Mouse (Mus musculus): ENCODE data around the gene Apoc1. TPM values are rescaled to one million over a fixed set of nuclear protein-coding genes. Genes with fewer than 3 reads are reported as not detected.

Apoc1 gene
- total and polyA plus RNA-seq, 3 experiments: not detected

DNA sequence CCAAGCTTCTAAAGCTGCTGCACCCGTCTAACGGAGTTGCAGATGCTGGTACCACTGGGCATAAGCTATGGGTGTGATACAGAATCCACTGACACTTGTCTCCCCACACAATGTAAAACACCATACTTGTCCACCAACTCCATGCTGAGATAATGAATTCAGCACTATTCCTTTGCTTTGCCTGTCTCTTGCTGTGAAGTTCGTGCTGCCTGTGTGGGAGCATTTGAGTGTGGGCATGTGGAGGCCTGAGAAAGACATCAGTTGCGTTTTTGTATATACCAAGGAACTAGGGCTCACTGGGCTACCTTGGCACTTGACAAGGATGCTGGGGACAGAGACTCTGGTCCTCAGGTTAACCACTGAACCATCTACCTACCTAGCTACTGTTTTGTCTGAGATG lies 51.2 kb downstream of the Apoc1 start:
- in situ Hi-C loops (cut with MboI; ENCODE audit: low pct_ligation_motif_present, low pct_unique_long_range_greater_than_20kb, low sequenced_read_pairs) (no loop called here), dilution Hi-C loops (cut with MboI; ENCODE audit: extremely low pct_ligation_motif_present, extremely low pct_unique_long_range_greater_than_20kb, low sequenced_read_pairs) (no loop called here)
- Histone ChIP-seq H3K9ac (ENCODE audit: insufficient read depth, low read depth) (no peak overlapping the region), H3K4me2 (ENCODE audit: insufficient read depth, low read depth, poor library complexity, severe bottlenecking) (no peak overlapping the region), H3K79me2 (replicated peaks; ENCODE audit: control insufficient read depth, extremely low read depth, insufficient read depth, poor library complexity, severe bottlenecking) (no peaks in the 10 kb centered on the region), H3K4me3 (replicated peaks in 1 of 3; ENCODE audit: low read depth in 2 of 3, low read length in 2 of 3, poor library complexity in 1 of 3) (no peak overlapping the region), H3K27me3 (replicated peaks) (no peaks in the 10 kb centered on the region), H3K27ac (ENCODE audit: insufficient read depth, low read depth) (no peak overlapping the region), H3K4me1 (ENCODE audit: control insufficient read depth in 1 of 2, insufficient read depth in 2 of 2) (peaks cover 0 to 17% of the 10 kb centered on the region in 2 experiments; a peak in 2 of 4 replicates), H3K9me3 (replicated peaks; ENCODE audit: low read length) (no peaks in the 10 kb centered on the region), H3K36me3 (replicated peaks in 1 of 2; ENCODE audit: control insufficient read depth in 1 of 2, insufficient read depth in 1 of 2, low read length in 1 of 2) (peaks cover 83 to 88% of the 10 kb centered on the region in 2 experiments)
- no peak for DNase-seq (ENCODE audit: extremely low read depth)
- no peak for TF ChIP-seq PAX5 (IDR thresholded peaks at IDR 0.05; ENCODE audit: low read length)
- no peak for TF ChIP-seq CTCF (conservative IDR thresholded peaks at IDR 0.05 in 1 of 2, IDR thresholded peaks at IDR 0.05 in 1 of 2; ENCODE audit: low read depth in 2 of 2, low read length in 2 of 2)
- TF ChIP-seq EP300 (IDR thresholded peaks at IDR 0.05; ENCODE audit: low read length): no peak
- TF ChIP-seq USF1 (IDR thresholded peaks at IDR 0.05; ENCODE audit: low read depth, low read length): no peak
- TF ChIP-seq IRF4 (IDR thresholded peaks at IDR 0.05; ENCODE audit: low read depth, low read length): no peak
- no peak for TF ChIP-seq KAT2A (IDR thresholded peaks at IDR 0.05; ENCODE audit: insufficient replicate concordance, low read length)
- TF ChIP-seq ZMIZ1 (IDR thresholded peaks at IDR 0.05; ENCODE audit: low read depth, low read length): no peak
- TF ChIP-seq USF2 (conservative IDR thresholded peaks at IDR 0.05; ENCODE audit: low read depth, low read length): no peak
- TF ChIP-seq UBTF (IDR thresholded peaks at IDR 0.05; ENCODE audit: low read depth, low read length): no peak
- no peak for TF ChIP-seq MAFK (IDR thresholded peaks at IDR 0.05; ENCODE audit: insufficient replicate concordance, low read length)
- no peak for TF ChIP-seq ZNF384 (IDR thresholded peaks at IDR 0.05; ENCODE audit: low read depth, low read length)
- no peak for TF ChIP-seq HCFC1 (IDR thresholded peaks at IDR 0.05; ENCODE audit: low read depth, low read length)

Other genes starting within 250 kb of the Apoc1 start
Only the 20 nearest of the 24 such genes appear.
- 5.1 and 6.7 TPM in 2 replicates for gene Bloc1s3, start 184.3 kb downstream of the Apoc1 start, total RNA-seq (2012; rRNA removed)
- 6.9 and 8.0 TPM in 2 replicates for gene Bloc1s3, start 184.3 kb downstream of the Apoc1 start, total RNA-seq (2014; rRNA removed)
- 3.8 and 4.9 TPM in 2 replicates for gene Bloc1s3, start 184.3 kb downstream of the Apoc1 start, polyA plus RNA-seq (2012; ENCODE audit: insufficient read length, low read depth)
- gene Trappc6a, start 184.3 kb downstream of the Apoc1 start, total RNA-seq (2012; rRNA removed): 114 and 201 TPM in 2 replicates
- 72.2 and 77.8 TPM in 2 replicates for gene Trappc6a, start 184.3 kb downstream of the Apoc1 start, total RNA-seq (2014; rRNA removed)
- 37.2 and 41.1 TPM in 2 replicates for gene Trappc6a, start 184.3 kb downstream of the Apoc1 start, polyA plus RNA-seq (2012; ENCODE audit: insufficient read length, low read depth)
- gene Nkpd1, start 174.8 kb downstream of the Apoc1 start, total RNA-seq (2012; rRNA removed): 0.92 and 1.9 TPM in 2 replicates
- gene Nkpd1, start 174.8 kb downstream of the Apoc1 start, total RNA-seq (2014; rRNA removed): 0.59 and 1.1 TPM in 2 replicates
- gene Nkpd1, start 174.8 kb downstream of the Apoc1 start, polyA plus RNA-seq (2012; ENCODE audit: insufficient read length, low read depth): 2.1 and 2.3 TPM in 2 replicates
- gene Ppp1r37, start 129.6 kb downstream of the Apoc1 start, total RNA-seq (2012; rRNA removed): 13.8 and 14.2 TPM in 2 replicates
- 7.3 and 7.7 TPM in 2 replicates for gene Ppp1r37, start 129.6 kb downstream of the Apoc1 start, total RNA-seq (2014; rRNA removed)
- gene Ppp1r37, start 129.6 kb downstream of the Apoc1 start, polyA plus RNA-seq (2012; ENCODE audit: insufficient read length, low read depth): 15.7 and 16.5 TPM in 2 replicates
- gene Zfp296, start 115.4 kb downstream of the Apoc1 start, total RNA-seq (2012; rRNA removed): 26.5 and 30.0 TPM in 2 replicates
- 8.6 and 10.7 TPM in 2 replicates for gene Zfp296, start 115.4 kb downstream of the Apoc1 start, total RNA-seq (2014; rRNA removed)
- gene Zfp296, start 115.4 kb downstream of the Apoc1 start, polyA plus RNA-seq (2012; ENCODE audit: insufficient read length, low read depth): 37.6 and 44.0 TPM in 2 replicates
- gene Gemin7, start 115.1 kb downstream of the Apoc1 start, total RNA-seq (2012; rRNA removed): 52.5 and 63.2 TPM in 2 replicates
- gene Gemin7, start 115.1 kb downstream of the Apoc1 start, total RNA-seq (2014; rRNA removed): 89.6 and 101 TPM in 2 replicates
- 59.3 and 64.4 TPM in 2 replicates for gene Gemin7, start 115.1 kb downstream of the Apoc1 start, polyA plus RNA-seq (2012; ENCODE audit: insufficient read length, low read depth)
- gene Clasrp, start 88.2 kb downstream of the Apoc1 start, total RNA-seq (2012; rRNA removed): 43.4 and 45.4 TPM in 2 replicates
- gene Clasrp, start 88.2 kb downstream of the Apoc1 start, total RNA-seq (2014; rRNA removed): 14.5 and 17.5 TPM in 2 replicates
- 59.4 and 62.6 TPM in 2 replicates for gene Clasrp, start 88.2 kb downstream of the Apoc1 start, polyA plus RNA-seq (2012; ENCODE audit: insufficient read length, low read depth)
- gene Relb, start 63.2 kb downstream of the Apoc1 start, total RNA-seq (2012; rRNA removed): 37.8 and 58.1 TPM in 2 replicates
- gene Relb, start 63.2 kb downstream of the Apoc1 start, total RNA-seq (2014; rRNA removed): 41.5 and 44.0 TPM in 2 replicates
- gene Relb, start 63.2 kb downstream of the Apoc1 start, polyA plus RNA-seq (2012; ENCODE audit: insufficient read length, low read depth): 50.6 and 59.6 TPM in 2 replicates
- gene Clptm1, start 27.6 kb downstream of the Apoc1 start, total RNA-seq (2012; rRNA removed): 43.6 and 43.9 TPM in 2 replicates
- gene Clptm1, start 27.6 kb downstream of the Apoc1 start, total RNA-seq (2014; rRNA removed): 33.8 and 34.0 TPM in 2 replicates
- gene Clptm1, start 27.6 kb downstream of the Apoc1 start, polyA plus RNA-seq (2012; ENCODE audit: insufficient read length, low read depth): 54.7 and 70.9 TPM in 2 replicates
- not detected in 2 replicates for gene Apoc2, start 14.7 kb downstream of the Apoc1 start, total RNA-seq (2012; rRNA removed)
- gene Apoc2, start 14.7 kb downstream of the Apoc1 start, total RNA-seq (2014; rRNA removed): not detected in 2 replicates
- not detected in 2 replicates for gene Apoc2, start 14.7 kb downstream of the Apoc1 start, polyA plus RNA-seq (2012; ENCODE audit: insufficient read length, low read depth)
- gene Gm44805, start 11.2 kb downstream of the Apoc1 start, total RNA-seq (2012; rRNA removed): not detected in 2 replicates
- not detected in 2 replicates for gene Gm44805, start 11.2 kb downstream of the Apoc1 start, total RNA-seq (2014; rRNA removed)
- not detected in 2 replicates for gene Gm44805, start 11.2 kb downstream of the Apoc1 start, polyA plus RNA-seq (2012; ENCODE audit: insufficient read length, low read depth)
- not detected in 2 replicates for gene Apoc4, start 11.2 kb downstream of the Apoc1 start, total RNA-seq (2012; rRNA removed)
- not detected in 2 replicates for gene Apoc4, start 11.2 kb downstream of the Apoc1 start, total RNA-seq (2014; rRNA removed)
- gene Apoc4, start 11.2 kb downstream of the Apoc1 start, polyA plus RNA-seq (2012; ENCODE audit: insufficient read length, low read depth): not detected in 2 replicates
- gene Apoe, start 6.5 kb upstream of the Apoc1 start, total RNA-seq (2012; rRNA removed): 10.0 and 10.5 TPM in 2 replicates
- gene Apoe, start 6.5 kb upstream of the Apoc1 start, total RNA-seq (2014; rRNA removed): 6.2 and 6.4 TPM in 2 replicates
- gene Apoe, start 6.5 kb upstream of the Apoc1 start, polyA plus RNA-seq (2012; ENCODE audit: insufficient read length, low read depth): 16.7 and 21.4 TPM in 2 replicates
- gene Tomm40, start 22.8 kb upstream of the Apoc1 start, total RNA-seq (2012; rRNA removed): 179 and 214 TPM in 2 replicates
- 115 TPM in 2 replicates for gene Tomm40, start 22.8 kb upstream of the Apoc1 start, total RNA-seq (2014; rRNA removed)
- 197 and 221 TPM in 2 replicates for gene Tomm40, start 22.8 kb upstream of the Apoc1 start, polyA plus RNA-seq (2012; ENCODE audit: insufficient read length, low read depth)
- 9.1 and 14.1 TPM in 2 replicates for gene Nectin2, start 57.8 kb upstream of the Apoc1 start, total RNA-seq (2012; rRNA removed)
- 3.0 and 3.4 TPM in 2 replicates for gene Nectin2, start 57.8 kb upstream of the Apoc1 start, total RNA-seq (2014; rRNA removed)
- 6.3 and 6.5 TPM in 2 replicates for gene Nectin2, start 57.8 kb upstream of the Apoc1 start, polyA plus RNA-seq (2012; ENCODE audit: insufficient read length, low read depth)
- 8.2 and 10.9 TPM in 2 replicates for gene Bcam, start 78.4 kb upstream of the Apoc1 start, total RNA-seq (2012; rRNA removed)
- 2.4 and 3.0 TPM in 2 replicates for gene Bcam, start 78.4 kb upstream of the Apoc1 start, total RNA-seq (2014; rRNA removed)
- 4.8 and 5.3 TPM in 2 replicates for gene Bcam, start 78.4 kb upstream of the Apoc1 start, polyA plus RNA-seq (2012; ENCODE audit: insufficient read length, low read depth)
- 30.8 and 38.9 TPM in 2 replicates for gene Cblc, start 104.1 kb upstream of the Apoc1 start, total RNA-seq (2012; rRNA removed)
- 6.4 and 7.2 TPM in 2 replicates for gene Cblc, start 104.1 kb upstream of the Apoc1 start, total RNA-seq (2014; rRNA removed)
- 12.7 and 13.4 TPM in 2 replicates for gene Cblc, start 104.1 kb upstream of the Apoc1 start, polyA plus RNA-seq (2012; ENCODE audit: insufficient read length, low read depth)
- gene Bcl3, start 130.1 kb upstream of the Apoc1 start, total RNA-seq (2012; rRNA removed): 15.8 and 18.8 TPM in 2 replicates
- 3.2 and 3.8 TPM in 2 replicates for gene Bcl3, start 130.1 kb upstream of the Apoc1 start, total RNA-seq (2014; rRNA removed)
- gene Bcl3, start 130.1 kb upstream of the Apoc1 start, polyA plus RNA-seq (2012; ENCODE audit: insufficient read length, low read depth): 17.9 and 25.2 TPM in 2 replicates
- gene Gm19345, start 159.3 kb upstream of the Apoc1 start, total RNA-seq (2012; rRNA removed): 0.59 TPM in 1 of 2 replicates, not detected in the other
- not detected in 2 replicates for gene Gm19345, start 159.3 kb upstream of the Apoc1 start, total RNA-seq (2014; rRNA removed)
- gene Gm19345, start 159.3 kb upstream of the Apoc1 start, polyA plus RNA-seq (2012; ENCODE audit: insufficient read length, low read depth): 4.1 and 4.3 TPM in 2 replicates
- gene Ceacam16, start 168.6 kb upstream of the Apoc1 start, total RNA-seq (2012; rRNA removed): 2.5 and 3.2 TPM in 2 replicates
- 0.88 and 1.1 TPM in 2 replicates for gene Ceacam16, start 168.6 kb upstream of the Apoc1 start, total RNA-seq (2014; rRNA removed)
- gene Ceacam16, start 168.6 kb upstream of the Apoc1 start, polyA plus RNA-seq (2012; ENCODE audit: insufficient read length, low read depth): 6.8 and 7.7 TPM in 2 replicates

All from CH12.LX (cell line).